Mouse (Mus musculus) thymus, postnatal 0 days (tissue): ENCODE measurements around the gene Rnf43. TPM values are rescaled to one million over a fixed set of nuclear protein-coding genes. Genes with fewer than 3 reads are reported as not detected.

ENCODE experiments used
- DNase-seq: peaks from one replicate; pipeline ENCODE4 v3.0.0-alpha.2; 2015; ENCODE audit warnings: low spot score
- polyA plus RNA-seq: library from polyadenylated mRNA; unstranded; fragments of >200 nt; fragmentation: Nextera tagmentation; extraction: Ambion mirVana; gene quantifications from 2 replicates; pipeline ENCODE4 v1.2.1, GENCODE M21; 2015

Gene Rnf43
- polyA plus RNA-seq, 1 experiment from 2014 or later, result 5.2 TPM

DNA sequence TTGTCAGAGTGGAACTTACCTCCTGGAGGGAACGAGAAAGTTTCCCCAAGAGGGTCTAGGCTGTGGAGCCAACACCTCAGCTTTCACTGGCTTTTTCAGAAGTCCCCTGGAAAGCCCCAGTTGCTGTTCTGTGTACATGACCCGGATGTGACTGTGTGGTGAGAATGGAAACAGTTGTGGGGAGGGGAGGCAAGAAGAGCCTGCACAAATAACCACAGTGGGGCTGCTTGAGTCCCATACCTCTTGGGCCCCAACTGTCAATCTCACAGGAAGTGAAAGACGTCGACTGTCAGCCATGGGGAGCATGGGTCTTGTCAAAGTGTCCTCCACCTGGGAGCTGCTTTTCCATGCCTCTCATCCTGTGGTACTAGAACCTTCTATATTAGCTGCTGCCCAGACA, 82.4 kb downstream of the Rnf43 start:
- DNase-seq, result peak; percentile 92

DNA sequence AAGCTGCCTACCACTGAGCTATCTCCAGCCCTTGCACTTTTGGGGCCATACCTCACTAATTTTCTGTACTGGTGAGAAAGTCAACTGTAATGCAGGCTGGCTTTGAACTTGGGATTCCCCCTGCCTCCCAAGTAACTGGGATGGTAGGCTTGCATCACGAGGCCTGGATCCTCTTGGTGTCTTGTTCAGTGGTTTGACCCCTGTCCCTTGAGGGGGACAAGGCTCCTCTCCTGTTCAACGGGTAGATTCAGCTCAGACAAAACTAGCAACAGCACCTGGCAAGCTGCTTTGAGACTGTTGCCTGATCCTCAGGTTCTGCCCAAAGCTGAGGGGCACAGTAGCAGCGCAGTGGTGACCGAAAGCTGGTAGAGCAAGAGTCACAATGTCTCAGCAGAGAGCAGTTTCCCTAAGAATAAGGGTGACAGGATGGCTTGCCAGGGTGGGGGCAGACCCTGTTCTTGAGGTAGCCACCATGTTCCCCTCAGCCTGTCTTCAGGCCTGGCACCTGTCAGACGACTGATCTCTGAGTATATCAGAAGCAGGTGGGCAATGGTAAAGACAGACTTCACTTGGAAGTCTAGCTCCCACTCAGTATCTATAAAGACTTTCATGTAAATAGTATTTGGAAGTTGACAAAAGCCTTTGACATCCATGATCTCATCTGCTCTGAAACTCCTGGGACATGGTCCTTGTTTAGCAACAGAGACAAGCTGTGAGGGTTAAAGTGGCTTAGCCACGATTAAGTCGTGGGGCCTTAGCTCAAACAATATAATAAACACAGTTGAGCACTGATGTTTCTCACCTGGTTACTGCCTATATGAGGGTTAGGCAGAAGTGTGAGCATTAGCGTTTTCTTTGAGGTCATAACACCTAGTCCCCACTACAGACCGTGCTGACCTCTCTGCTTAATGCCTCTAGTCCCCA, 83.4 kb downstream of the Rnf43 start:
- DNase-seq, result peak; percentile 42

- DNase-seq, result no peak
Measured at GRCm38 (mm10) chr11:87747312-87747711, 84.8 kb downstream of the Rnf43 start.

GRCm38 (mm10) chr11:87747716-87748115, 85.2 kb downstream of the Rnf43 start:
- DNase-seq, result no peak

- peak; percentile 90 for DNase-seq
Measured at GRCm38 (mm10) chr11:87748132-87749119, 85.9 kb downstream of the Rnf43 start.

DNA sequence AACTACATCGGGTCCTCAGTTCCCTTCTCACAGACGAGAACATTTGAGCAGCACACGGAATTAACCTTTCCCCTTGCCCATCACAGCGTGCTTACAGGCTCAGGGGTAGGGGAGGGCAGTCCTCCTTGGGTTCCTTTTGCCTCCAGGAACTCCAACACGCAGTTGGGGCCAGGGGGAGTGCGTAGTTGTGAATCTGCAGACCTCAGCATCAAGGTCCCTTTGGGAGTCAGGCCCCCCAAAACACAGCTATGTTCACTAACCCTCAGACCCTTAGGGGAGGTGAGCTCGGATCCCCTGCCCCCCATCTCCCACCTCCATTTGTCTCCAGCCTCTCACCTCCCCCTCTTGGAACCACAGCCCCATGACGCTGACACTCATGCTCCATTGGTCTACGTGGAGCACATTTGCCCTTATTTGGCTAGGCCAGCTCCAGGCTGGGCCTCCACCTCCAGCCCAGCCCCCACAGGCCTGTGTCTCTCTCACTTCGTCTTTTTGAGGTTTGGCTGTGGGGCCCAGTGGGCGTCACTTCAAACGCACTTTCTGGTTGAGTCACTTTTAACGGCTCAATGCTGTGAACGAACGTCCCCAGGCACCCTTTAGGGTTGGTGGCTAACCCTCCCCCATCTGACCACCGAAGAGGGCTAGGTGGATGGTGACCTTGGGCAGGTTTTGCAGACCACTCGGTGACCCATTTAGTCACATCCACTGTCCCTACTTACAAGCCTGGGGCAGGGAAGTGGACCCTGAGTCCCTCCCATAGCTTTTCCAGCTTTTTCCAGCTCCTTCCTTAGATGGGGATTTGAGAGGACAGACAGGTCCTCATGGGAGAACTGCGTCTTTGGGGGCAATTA, 86.9 kb downstream of the Rnf43 start:
- peak; percentile 95 for DNase-seq

DNA sequence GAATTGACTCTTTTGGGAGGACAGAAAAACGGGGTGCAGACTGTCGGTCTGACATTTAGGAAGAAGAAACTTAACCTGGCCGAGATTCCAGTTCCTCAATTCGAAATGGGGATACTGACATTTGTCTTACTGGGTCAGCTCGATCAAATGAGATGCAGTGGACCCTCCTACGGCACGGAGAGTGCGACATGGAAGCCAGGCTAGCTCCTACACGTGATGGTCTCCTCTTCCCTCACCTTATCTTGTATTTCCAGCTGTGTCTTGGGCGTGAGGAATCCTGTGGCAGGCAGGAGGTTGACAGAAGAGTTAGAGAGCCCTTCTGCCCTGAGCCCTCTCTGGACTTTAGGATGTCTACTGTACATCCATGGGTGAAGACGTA, 87.5 kb downstream of the Rnf43 start:
- no peak for DNase-seq

GRCm38 (mm10) chr11:87750521-87750920, 88.0 kb downstream of the Rnf43 start:
- peak; percentile 89 for DNase-seq

DNA sequence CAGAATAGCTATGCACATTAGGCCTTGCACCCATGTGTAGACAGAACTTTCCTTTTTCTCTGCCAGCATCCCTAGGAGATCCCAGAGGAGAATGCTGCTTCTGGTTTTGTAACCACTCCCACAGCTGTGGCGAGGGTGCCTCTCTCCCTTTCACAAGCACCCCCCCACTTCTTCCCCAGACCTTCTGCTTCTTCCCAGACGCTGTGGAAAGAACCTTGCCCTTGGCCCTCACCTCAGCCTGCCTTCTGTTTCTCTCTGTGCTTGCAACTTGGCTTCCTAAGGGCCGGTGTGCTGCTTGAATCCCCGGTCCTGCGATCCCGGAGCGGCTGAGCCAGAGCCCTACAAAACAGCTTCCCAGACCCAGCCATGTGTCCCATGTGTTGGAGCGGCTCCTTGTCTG, 88.5 kb downstream of the Rnf43 start:
- peak; percentile 58 for DNase-seq

DNA sequence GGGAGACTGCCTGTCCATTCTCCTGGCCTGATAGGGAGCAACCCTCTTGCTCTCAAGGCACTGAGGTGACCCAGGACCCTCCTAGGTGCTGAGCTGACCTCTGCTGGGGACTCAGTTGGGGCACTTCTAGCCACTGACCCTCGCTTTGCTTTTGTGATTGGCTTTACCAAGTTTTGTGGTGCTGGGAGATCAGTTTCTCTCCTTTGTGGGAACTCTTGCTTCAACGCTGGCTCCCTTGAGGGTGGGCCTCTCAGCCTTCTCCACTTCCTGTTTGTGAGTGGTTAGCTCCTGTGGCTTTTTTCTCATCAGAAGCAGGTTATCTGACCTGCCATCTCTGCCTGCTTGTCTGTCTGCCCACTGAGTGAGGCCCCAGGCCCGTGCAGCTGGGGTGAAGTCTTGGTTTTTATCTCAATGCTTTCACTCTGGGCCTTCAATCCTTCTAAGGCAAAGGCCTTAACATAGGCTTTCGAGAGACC, 89.0 kb downstream of the Rnf43 start:
- peak; percentile 94 for DNase-seq

GRCm38 (mm10) chr11:87752307-87752706, 89.8 kb downstream of the Rnf43 start:
- DNase-seq, result no peak

GRCm38 (mm10) chr11:87753255-87753654, 90.7 kb downstream of the Rnf43 start:
- peak; percentile 26 for DNase-seq

DNA sequence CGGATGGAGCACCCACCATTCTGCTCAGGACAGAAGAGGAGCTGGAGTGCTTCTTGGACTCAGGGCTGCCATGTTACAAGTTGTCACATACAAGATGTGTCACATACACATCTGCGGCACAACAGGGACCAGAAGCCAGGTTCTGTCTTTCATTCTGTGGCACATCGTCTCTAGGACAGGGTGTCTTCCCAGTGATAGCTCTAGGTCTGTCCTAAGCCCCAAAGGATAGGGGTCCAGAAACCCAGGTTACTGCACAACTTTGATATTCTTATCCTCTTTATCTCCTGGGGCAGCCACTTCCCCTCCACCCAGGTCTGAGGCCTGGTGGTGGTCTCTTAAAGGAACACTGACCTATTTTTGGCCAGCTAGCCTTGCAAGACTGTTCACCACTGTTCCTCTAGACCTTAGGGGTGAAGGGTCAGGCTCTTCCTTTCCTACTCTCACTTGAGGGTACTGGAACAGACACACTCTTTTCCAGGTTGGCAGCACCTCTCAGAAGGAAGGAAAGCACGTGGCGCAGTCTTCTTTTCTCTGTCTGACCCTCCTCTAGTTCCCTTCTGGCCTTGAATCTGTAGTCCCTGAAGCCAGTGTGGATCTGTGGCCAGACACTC, 91.5 kb downstream of the Rnf43 start:
- peak; percentile 40 for DNase-seq

GRCm38 (mm10) chr11:87754603-87755002, 92.1 kb downstream of the Rnf43 start:
- DNase-seq, result peak; percentile 96

DNA sequence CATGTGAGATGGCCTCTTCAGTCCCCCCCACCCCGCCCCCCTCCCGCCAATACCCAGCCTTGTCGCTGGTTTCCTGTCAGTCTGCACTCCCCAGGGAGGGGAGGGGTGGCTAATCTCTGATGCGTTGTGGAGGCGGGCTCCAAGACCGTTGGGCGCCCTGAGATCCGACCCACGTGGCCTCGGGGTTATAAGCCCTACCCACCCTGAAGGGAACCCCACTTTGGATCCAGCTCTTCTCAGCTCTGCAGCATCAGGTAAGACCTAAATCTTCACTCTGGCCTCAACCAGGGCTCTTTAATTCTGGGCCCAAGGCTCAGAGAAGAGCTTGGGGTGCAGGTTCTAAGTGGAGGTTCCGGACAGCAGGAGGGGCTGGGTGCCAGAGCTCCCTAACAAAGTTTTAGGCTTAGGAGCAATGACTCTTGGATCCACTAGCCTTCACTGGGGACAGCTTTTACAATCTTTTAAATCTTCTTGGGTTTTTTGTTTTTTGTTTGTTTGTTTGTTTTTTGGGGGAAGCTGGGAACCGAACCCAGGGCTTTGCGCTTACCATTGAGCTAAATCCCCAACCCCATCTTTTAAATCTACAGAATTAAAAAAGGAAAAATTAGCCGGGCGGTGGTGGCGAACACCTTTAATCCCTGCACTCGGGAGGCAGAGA, 93.0 kb downstream of the Rnf43 start:
- DNase-seq, result peak; percentile 100

- DNase-seq, result peak; percentile 82
Measured at GRCm38 (mm10) chr11:87756251-87756820, 93.8 kb downstream of the Rnf43 start.

DNA sequence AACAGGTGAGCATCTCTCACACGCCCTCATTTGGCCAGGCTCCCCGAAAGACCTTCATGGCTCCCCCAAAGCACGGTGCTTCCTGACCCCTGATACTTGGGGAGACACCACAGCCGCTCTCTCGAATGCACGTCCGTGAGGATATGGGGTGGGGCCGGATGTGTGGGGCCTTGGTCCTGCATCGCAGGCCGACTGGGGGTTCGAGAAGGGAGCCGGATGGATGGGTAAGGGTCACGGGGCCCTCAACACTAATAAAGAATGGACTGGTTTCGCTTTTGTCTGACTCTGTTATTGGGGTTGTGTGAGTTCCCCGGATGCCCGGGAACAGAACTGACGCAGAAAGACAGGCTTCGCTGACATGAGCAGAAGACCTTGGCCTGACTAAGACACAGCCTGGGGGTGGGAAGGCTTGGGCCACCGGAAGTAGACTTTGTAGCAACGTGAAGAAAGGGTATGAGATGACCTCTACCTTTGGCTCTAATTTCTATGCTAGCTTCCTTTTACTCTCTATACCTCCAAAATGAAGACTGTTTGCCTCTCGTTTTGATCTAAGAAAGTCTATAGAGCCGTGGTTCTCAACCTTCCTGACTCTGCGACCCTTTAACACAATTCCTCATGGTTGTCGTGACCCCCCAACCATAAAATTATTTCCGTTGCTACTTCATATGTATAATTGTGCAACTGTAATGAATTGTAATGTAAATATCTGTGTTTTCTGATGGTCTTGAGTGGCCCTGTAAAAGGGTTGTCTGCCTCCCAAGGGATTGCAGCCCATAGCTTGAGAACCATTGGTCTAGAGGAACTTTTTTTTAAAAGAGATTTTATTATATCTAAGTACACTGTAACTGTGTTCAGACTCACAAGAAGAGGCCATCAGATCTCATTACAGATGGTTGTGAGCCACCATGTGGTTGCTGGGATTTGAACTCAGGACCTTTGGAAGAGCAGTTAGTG, 94.8 kb downstream of the Rnf43 start:
- DNase-seq, result peak; percentile 64
